Mouse (Mus musculus): ENCODE results near the gene Naa10.

Naa10 gene

GRCm38 (mm10) chrX:73921823-73922549, at the start of gene Naa10, which contains the start of gene Arhgap4:
Gene Naa10, minus strand, starts transcription at chrX:73921944.
Gene Arhgap4, minus strand, starts transcription at chrX:73921870.
- peak; percentile 93 for DNase-seq (ENCODE audit: low spot score)

GRCm38 (mm10) chrX:73970781-73971180, 49.0 kb upstream of the Naa10 start:
- no peak for DNase-seq (ENCODE audit: low spot score)

- no peak for DNase-seq (ENCODE audit: low spot score)
Measured at GRCm38 (mm10) chrX:73969729-73970128, 48.0 kb upstream of the Naa10 start.

GRCm38 (mm10) chrX:73969167-73969566, 47.4 kb upstream of the Naa10 start:
- DNase-seq (ENCODE audit: low spot score), result no peak

DNA sequence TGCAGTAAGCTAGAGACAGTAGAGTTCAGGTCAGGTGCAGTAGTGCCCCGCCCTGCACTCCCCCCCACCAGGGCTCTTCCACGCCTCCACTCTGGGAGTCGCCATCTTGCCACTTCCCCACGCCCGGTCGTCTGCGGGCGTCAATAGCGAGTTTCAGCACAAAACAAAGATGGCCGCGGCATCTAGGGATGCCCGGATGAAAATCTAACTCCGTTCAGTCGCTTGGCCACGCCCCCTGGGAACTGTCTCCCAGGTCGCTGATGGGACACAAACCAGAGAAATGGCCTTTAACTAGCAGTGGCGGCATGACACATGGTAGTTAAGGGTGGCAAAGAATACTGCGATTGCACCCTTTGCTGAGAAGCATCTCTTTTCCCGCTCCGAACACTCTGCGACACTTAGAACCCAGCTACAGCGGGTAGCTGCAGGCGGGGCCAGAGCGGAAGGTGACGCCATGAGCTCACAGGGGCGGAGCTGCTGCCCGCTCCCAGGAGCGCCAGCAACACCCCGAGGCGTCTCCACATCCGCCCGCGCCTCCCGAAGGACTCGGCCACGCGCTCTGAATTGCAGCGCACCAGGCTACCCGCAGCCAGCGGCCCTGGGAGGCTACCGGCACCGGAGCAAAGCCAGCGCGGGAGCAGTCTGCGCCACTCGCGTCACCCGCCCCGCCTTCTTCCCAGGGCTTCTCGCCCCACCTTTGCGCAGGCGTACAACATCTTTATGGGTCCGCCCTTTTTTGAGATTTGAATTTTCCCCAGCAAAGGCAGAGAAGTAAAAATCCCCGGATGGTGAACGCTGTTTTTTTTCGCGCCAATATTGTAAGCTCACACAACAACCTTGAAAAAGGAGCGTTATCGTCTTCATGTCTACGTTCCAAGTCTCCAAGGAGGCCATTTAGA, 45.7 kb upstream of the Naa10 start:
- DNase-seq (ENCODE audit: low spot score), result peak; percentile 94

DNA sequence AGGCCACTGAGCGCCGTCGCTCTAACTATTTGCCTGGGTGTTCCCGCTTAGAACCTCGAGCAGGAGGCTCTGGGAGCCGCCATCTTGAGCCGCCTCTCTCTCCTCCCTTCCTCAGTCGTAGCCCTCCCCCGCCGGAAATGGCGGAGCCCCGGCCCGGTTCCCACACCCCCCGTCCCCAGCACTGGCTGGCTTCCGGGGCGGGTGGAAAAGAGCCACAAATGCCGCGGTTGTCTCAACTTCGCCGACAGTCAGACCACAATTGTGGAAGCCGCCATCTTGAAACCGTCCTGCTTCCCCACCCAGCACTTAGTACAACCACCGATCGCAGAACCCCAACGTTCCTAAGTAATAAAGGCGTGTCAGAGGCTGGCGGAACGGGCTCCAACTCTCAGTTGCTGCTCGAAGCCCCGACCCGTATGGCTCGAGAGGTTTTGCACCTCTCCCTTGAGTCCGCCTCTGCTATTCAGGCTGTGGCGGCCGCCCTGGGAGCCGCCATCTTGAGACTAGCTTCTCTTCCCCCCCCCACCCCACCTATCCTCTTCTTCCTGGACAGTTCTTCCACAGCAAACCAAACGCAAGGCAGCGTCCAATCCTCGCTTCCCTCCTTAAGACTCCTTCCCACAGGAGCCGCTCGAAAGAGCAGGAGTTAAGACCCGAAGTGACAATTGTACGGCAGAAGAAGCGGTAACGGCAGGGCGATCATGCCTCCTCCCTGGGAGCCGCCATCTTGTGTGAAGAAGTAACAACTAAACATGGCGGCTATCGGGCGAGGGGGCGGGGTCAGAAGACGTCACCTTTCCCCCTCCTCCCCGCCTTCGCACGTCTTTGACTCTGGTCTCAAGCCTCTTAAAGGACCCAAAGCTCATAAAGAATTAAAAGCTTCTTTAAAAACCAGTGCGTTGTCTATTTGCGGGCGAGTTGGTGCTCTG, 44.8 kb upstream of the Naa10 start, which contains the start of gene Hcfc1:
TSS of gene Hcfc1 (minus strand) at position 110 of the 929 bp plus-strand sequence.
- peak; percentile 91 for DNase-seq (ENCODE audit: low spot score)

GRCm38 (mm10) chrX:73965307-73965706, 43.6 kb upstream of the Naa10 start:
- peak; percentile 49 for DNase-seq (ENCODE audit: low spot score)

DNA sequence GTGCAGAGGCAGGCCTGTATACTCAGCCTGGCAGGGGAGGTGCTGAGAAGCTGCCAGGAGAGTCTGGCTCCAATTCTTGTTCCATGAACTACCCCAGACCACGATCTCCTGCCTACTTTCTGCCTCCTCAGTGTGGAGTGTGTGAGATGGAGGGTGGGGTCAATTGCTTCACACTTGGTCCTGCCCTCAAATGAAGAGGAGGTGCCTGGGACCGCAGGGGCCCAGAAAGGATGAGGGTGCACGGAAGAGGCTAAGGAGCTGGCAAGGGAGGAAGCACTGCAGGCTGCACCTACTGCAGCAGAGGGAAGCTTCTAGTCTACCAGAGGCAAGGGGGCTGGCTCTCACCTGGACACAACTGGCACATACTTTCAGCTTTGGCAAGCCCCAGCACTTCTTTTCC, 42.6 kb upstream of the Naa10 start:
- no peak for DNase-seq (ENCODE audit: low spot score)

DNA sequence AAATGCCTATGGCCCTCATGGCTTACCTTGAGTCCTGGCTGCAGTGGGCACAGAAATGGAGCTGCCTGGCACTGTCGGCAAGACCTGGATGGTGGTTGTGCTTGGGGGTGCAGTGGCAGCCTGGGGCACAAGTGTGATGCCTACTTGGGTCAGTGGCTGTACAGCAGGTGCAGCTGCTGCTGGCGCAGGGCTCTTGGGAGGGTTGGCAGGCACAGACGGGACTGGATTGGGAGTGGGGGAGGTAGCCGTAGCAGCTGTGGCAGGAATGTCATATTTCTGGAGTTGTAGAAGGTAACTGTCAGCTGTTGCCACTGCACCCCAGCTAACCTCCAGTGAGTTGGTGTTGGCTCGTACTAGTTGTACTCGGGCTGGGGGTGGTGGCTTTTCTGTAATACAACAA, 33.2 kb upstream of the Naa10 start:
- DNase-seq (ENCODE audit: low spot score), result no peak

GRCm38 (mm10) chrX:73952603-73953002, 30.9 kb upstream of the Naa10 start:
- no peak for DNase-seq (ENCODE audit: low spot score)

DNA sequence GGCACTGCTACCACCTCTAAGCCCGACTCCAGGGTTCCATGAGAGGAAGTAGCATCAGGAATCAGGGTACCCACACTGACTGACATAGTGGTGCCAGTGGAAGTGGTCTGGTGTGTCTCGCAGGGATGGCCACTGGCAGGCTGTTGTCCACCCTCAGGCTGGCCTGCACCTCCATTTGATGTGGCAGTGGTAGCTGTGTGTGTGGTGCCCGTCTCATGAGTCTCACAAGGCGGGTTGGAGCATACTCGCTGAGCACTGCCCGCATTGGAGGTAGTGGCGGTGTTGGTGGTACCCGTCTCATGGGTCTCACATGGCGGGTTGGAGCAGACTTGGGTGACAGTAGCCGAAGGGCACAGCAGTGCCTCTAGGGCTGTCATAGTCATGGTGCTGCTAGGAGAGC, 27.6 kb upstream of the Naa10 start:
- DNase-seq (ENCODE audit: low spot score), result no peak

GRCm38 (mm10) chrX:73948647-73949046, 26.9 kb upstream of the Naa10 start:
- peak; percentile 80 for DNase-seq (ENCODE audit: low spot score)

GRCm38 (mm10) chrX:73946896-73947295, 25.2 kb upstream of the Naa10 start:
- no peak for DNase-seq (ENCODE audit: low spot score)

DNA sequence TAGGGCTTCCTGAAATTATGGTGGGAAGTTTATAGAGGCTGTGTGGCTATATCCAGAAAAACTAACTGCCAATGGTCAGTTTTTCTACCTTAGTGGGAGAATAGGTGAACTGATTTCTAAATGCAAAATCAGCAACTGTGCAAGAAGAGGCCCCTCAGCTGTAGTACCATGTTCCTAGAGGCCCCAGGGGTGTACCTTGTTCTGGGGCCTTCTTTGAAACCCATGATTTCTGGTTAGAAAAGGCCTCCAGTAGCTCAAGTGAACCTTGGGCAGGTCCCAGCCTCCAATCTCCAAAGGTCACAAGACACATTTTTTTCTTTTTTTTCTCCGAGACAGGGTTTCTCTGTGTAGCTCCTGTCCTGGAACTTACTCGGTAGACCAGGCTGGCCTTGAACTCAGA, 20.6 kb upstream of the Naa10 start:
- DNase-seq (ENCODE audit: low spot score), result no peak

DNA sequence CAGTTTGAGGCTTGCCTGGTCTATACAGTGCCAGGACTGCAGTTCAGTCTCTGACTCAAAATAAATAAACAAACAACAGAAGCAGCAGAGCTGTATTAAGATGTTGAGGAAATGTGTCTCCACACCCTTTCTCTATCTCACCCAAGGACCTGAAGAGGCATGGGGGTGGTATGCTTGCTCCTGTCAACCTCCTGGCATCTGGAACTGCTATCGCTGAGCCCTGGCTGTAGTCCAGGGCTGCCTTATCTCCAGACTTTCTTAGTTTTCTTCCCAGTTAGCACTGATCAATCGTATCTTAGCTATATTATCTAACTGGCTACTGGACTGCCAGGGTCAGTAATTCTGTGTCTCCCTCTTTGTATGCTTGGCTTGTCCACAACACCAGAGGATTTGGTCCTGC, 20.1 kb upstream of the Naa10 start:
- DNase-seq (ENCODE audit: low spot score), result no peak

- no peak for DNase-seq (ENCODE audit: low spot score)
Measured at GRCm38 (mm10) chrX:73931871-73932270, 10.1 kb upstream of the Naa10 start.

DNA sequence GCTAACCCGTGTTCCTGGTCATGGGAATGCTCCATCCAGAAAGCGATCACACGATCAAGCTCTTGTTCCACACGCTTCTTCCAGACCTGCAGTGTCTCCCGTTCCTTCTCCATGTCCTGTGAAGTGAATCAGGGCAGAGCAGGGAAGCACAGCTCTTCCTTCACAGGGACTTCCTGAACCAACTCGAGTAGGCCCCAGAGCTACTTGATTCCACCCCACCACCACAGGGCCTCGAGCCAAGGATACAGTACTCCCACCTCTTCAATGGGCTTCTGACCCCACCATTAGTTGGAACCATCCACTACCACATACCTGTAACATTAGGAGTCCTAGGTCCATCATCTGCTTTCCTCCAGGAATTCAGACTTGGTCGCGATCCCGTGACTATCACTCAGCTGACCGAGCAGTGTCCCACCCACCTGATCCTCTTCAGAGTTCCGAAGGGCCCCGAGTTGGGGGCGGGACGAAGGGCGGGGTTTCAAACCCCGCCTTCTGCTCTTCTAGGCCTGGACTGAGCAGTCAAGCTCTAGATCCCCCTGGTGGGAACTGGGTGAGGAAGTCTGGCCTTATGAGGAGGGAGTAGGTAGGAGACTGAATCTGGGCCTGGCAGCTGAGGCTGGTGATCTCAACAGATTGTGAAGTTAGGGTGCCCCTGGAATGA, 8.8 kb upstream of the Naa10 start, which contains the start of gene Renbp:
TSS of gene Renbp (minus strand) at position 449 of the 661 bp plus-strand sequence.
- peak; percentile 66 for DNase-seq (ENCODE audit: low spot score)

GRCm38 (mm10) chrX:73922550-73922882, 772 bp upstream of the Naa10 start:
- DNase-seq (ENCODE audit: low spot score), result no peak

DNA sequence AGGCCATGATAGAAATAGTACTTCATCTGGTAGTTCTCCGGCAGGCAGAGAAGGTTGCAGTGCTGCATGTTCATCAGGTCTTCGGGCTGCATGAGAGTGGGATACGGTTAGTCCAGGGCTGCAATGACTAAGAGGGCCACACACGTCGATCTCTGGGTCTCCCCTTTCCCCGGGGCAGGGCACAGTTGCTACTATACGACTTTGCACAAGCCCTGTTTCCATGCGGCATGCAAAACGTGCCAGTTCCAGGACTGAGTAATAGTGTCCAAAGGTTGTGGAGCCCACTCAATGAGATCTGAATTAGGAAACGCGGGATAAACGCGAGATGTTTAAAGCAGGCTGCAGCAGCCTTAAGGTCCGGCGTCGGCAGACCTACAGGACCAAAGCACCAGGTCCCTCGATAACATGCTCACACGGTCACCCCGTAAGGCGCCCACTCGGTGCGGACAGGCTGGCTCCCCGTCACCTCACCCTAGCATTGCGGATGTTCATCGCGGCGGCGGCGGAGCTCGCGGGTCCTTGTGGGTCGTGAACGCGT, 390 bp downstream of the Naa10 start:
- DNase-seq (ENCODE audit: low spot score), result no peak

GRCm38 (mm10) chrX:73918631-73919030, 3.1 kb downstream of the Naa10 start:
- no peak for DNase-seq (ENCODE audit: low spot score)

GRCm38 (mm10) chrX:73916945-73917344, 4.8 kb downstream of the Naa10 start:
- DNase-seq (ENCODE audit: low spot score), result no peak

Data from MN1 (cell line).